Mouse (Mus musculus) E14TG2a.4 (cell line): ENCODE data around the gene Rab3a.
A peak's percentile ranks its signal among the peaks of the same experiment; 100 is the strongest.

Experiments used
- H3K27me3 ChIP-seq: 2 replicates; pipeline ENCODE4 v1.6.1; 2014; ENCODE audit warnings: low read length, control low read depth; ENCODE audit not compliant: insufficient read depth
- H3K36me3 ChIP-seq: 2 replicates; pipeline ENCODE4 v1.6.1; 2014; ENCODE audit warnings: low read length, control low read depth; ENCODE audit not compliant: insufficient read depth
- H3K4me1 ChIP-seq: replicated peaks from 2 replicates; pipeline ENCODE4 v1.6.1; 2014; ENCODE audit warnings: low read depth, low read length, control low read depth
- H3K4me3 ChIP-seq: replicated peaks from 2 replicates; pipeline ENCODE4 v1.5.1; 2014; ENCODE audit warnings: mild to moderate bottlenecking, low read length
- H3K9me3 ChIP-seq: 2 replicates; pipeline ENCODE4 v1.6.1; 2014; ENCODE audit warnings: low read length, control low read depth
- CTCF ChIP-seq: conservative IDR thresholded peaks from 2 replicates; pipeline ENCODE4 v1.5.1; 2014; ENCODE audit warnings: low read length
- NANOG ChIP-seq: IDR thresholded peaks from 2 replicates; pipeline ENCODE4 v1.6.1; 2014; ENCODE audit warnings: borderline replicate concordance, low read length, mixed read lengths
- POU5F1 ChIP-seq: IDR thresholded peaks from 2 replicates; pipeline ENCODE4 v1.6.1; 2014; ENCODE audit warnings: low read length, borderline replicate concordance

Rab3a gene

DNA sequence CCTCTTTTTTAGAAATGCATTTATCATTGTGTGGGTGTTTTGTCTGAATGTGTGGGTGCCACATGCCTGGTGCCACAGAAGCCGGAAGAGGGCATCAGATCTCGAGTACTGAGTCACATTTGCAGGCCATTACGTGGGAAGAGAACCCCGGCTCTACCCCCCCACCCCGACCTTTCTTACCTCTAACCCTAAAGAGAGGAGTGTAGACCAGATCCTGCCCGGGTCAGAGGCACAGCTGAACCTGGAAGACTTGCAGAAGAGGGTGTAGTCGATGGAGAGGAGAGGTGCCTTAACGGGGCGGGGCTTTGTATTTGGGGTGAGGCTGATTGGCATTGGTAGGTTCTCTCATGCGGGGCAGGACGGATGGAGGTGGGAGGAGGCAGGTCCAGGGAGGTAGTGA, 9.7 kb upstream of the Rab3a start:
- H3K9me3 ChIP-seq, result no peaks in the 10 kb centered on the region
- peaks cover 78% of the 10 kb centered on the region for H3K4me1 ChIP-seq
- H3K27me3 ChIP-seq, result peaks cover 90% of the 10 kb centered on the region
- no peak for TF ChIP-seq NANOG
- TF ChIP-seq CTCF, result no peak
- TF ChIP-seq POU5F1, result no peak
- peak overlapping the region; percentile 10; the same call in 1 of the 2 replicates for H3K4me3 ChIP-seq
- H3K36me3 ChIP-seq, result no peaks in the 10 kb centered on the region

DNA sequence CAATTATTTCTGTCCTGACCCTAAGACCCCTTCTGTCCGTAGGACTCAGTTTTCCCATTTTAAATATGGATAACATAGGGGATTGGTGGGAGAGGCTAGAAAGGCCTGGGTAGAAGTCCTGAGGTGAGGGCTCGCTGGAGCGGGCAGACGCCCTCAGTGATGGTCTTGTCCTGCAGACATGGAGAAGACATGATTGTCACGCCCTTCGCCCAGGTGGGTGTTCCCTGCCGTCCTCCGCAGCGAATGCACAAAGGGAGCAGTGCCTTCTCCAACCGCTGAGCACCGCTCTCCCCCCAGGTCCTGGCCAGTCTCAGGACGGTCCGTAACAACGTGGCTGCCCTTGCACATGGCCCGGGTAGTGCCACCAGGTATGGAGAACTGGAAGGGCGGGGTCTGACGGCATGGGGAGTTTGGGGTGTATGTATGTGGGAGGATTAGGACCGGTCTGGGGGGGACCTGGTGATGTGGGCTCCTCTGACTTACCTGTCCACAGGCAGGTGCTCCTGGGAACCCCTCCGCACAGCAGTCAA, 8.7 kb upstream of the Rab3a start:
- TF ChIP-seq NANOG, result no peak
- no peak for TF ChIP-seq POU5F1
- TF ChIP-seq CTCF, result no peak
- H3K4me3 ChIP-seq, result no peak overlapping the region
- H3K9me3 ChIP-seq, result no peaks in the 10 kb centered on the region
- peaks cover 78% of the 10 kb centered on the region for H3K4me1 ChIP-seq
- H3K36me3 ChIP-seq, result no peaks in the 10 kb centered on the region
- peaks cover 90% of the 10 kb centered on the region for H3K27me3 ChIP-seq

DNA sequence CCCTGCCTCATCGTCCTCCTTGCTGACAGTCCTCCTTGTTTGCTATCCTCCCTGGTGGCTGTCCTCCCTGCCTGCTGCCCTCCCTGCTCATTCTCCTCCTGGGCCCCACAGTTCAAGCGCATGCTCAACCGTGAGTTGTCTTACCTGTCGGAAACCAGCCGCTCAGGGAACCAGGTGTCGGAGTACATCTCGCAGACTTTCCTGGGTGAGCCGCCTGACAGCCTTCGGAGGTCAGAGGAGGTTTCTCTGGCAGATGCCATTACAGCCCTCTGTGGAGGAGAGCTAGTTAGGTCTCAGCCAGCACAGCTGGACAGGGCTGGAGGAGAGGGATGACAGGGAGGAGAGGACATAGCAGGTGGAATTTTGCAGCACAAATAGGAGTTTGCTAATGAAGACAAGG, 7.8 kb upstream of the Rab3a start:
- no peak for TF ChIP-seq POU5F1
- TF ChIP-seq NANOG, result no peak
- no peak for TF ChIP-seq CTCF
- H3K27me3 ChIP-seq, result peaks cover 83% of the 10 kb centered on the region
- H3K36me3 ChIP-seq, result no peaks in the 10 kb centered on the region
- H3K4me3 ChIP-seq, result no peak overlapping the region
- no peaks in the 10 kb centered on the region for H3K9me3 ChIP-seq
- peaks cover 76% of the 10 kb centered on the region for H3K4me1 ChIP-seq

DNA sequence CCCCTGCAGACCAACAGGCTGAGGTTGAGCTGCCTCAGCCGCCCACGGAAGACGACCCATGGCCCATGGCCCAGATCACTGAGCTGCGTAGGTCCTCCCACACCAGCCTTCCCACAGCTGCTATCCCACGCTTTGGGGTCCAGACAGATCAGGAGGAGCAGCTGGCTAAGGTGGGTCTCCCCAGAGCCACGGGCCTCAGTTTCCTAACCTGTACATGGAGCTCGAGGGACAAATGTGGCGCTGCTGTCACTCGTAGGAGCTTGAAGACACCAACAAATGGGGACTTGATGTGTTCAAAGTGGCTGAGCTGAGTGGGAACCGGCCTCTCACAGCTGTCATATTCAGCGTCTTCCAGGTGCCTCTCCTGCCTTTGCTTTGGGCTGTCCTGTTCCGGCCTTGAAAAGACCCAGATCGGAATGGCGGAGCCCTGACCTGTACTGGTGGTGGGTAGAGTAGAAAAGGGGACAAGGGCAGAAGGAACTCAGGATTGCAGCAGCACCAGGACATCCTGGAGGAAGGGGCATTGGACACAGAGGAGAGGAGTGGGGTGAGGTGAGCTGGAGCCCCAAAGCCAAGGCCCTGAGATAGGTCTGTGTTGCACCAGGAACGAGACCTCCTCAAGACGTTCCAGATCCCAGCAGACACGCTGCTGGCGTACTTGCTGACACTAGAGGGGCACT, 7.1 kb upstream of the Rab3a start:
- no peaks in the 10 kb centered on the region for H3K9me3 ChIP-seq
- TF ChIP-seq CTCF (no peak), NANOG (no peak), POU5F1 (no peak)

DNA sequence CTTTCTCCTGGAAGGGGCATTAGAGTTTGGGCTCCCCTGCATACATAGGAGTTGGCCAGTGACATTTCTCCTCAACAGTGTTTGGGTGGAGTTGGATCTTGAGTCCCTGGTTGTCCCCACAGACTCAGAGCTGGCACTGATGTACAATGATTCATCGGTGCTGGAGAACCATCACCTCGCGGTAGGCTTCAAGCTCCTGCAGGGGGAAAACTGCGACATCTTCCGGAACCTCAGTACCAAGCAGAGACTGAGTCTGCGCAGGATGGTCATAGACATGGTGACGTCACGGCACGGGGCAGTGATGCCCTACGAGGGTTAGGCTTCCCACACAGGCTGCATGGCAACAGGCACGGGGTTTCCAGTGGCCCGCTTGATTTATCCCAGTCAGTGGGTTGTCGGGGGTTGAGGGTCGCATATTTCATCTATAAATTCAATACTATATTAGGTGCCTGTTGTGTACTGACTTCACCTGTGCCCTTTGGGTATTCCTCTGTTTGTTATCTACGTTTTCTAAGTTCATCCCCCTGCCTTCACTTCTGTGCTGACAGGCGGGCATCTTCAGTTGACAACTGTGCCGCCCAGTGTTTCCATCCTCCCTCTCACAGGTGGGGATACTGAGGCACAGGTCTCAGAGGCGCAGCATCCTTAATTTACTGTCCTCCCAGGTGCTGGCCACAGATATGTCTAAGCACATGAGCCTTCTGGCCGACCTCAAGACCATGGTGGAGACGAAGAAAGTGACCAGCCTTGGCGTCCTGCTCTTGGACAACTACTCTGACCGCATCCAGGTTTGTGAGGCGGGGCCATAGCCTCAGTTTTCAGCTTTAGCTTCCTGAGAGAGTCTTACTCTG, 6.0 kb upstream of the Rab3a start:
- H3K4me3 ChIP-seq, result peak overlapping the region; percentile 50
- peaks cover 73% of the 10 kb centered on the region for H3K4me1 ChIP-seq
- TF ChIP-seq NANOG (no peak), POU5F1 (no peak), CTCF (no peak)
- no peaks in the 10 kb centered on the region for H3K36me3 ChIP-seq
- peaks cover 65% of the 10 kb centered on the region for H3K27me3 ChIP-seq
- no peaks in the 10 kb centered on the region for H3K9me3 ChIP-seq

More for the DNA sequence above, 7.1 kb upstream of the Rab3a start:
- H3K4me3 ChIP-seq, result peak overlapping the region; percentile 46
- peaks cover 76% of the 10 kb centered on the region for H3K27me3 ChIP-seq
- peaks cover 73% of the 10 kb centered on the region for H3K4me1 ChIP-seq
- H3K36me3 ChIP-seq, result no peaks in the 10 kb centered on the region

DNA sequence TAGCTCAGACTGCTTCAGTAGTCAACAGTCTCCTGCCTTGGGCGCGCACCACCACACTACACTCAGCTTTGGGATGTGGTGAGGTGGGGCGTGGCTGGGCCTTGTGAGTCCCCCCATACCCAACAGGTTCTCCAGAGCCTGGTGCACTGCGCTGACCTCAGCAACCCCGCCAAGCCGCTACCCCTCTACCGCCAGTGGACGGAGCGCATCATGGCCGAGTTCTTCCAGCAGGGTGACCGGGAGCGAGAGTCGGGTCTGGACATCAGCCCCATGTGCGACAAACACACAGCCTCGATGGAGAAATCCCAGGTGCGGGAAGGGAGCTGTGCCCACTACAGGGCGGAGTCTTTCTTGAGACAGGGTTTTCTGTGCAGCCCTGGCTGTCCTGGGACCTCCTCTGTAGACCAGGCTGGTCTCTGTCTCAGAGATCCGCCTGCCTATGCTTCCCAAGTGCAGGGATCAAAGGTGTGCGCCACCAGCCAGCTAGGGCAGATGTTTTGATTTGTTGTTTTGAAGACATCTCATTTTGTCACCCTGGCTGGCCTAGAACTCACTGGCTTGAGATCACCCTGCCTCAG, 5.3 kb upstream of the Rab3a start:
- peak overlapping the region; percentile 50 for H3K4me3 ChIP-seq
- H3K9me3 ChIP-seq, result no peaks in the 10 kb centered on the region
- H3K4me1 ChIP-seq, result peaks cover 73% of the 10 kb centered on the region
- no peak for TF ChIP-seq CTCF
- TF ChIP-seq POU5F1, result no peak
- no peak for TF ChIP-seq NANOG
- no peaks in the 10 kb centered on the region for H3K36me3 ChIP-seq
- H3K27me3 ChIP-seq, result peaks cover 57% of the 10 kb centered on the region

DNA sequence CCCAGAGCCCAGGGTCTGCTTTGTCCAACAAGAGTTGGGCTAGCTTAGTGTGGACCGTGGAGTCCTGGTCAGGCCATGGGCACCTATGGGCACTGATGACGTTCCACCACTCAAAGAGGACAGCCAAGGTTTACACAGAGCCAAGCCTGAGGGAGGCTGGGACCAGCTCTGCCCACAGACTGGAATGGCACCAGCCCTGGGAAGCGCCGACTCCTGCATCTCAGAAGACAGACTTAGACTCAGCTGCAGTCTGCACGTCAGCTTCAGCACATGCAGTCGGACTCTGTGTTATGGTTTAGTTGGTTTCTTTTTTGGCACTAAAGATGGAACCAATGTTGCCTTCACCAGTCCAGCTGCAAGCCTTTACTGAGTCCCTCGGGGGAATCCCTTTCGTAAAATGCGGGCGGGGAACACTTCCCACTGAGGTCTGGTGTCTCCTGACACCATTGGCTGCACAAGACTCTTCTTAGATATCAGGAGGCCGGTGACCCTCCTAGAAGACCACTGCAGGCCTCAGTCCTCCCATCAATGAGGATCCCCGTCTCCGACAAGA, 4.3 kb upstream of the Rab3a start:
- no peaks in the 10 kb centered on the region for H3K9me3 ChIP-seq
- peaks cover 50% of the 10 kb centered on the region for H3K27me3 ChIP-seq
- no peak overlapping the region for H3K4me3 ChIP-seq
- H3K36me3 ChIP-seq, result no peaks in the 10 kb centered on the region
- H3K4me1 ChIP-seq, result peaks cover 68% of the 10 kb centered on the region
- TF ChIP-seq POU5F1 (no peak), NANOG (no peak), CTCF (no peak)
